Comparison of ENCODE assay signal across 22 mouse cellular contexts in genomic region chr5:33195246-33195852, GRCm38 (mm10). TPM values are rescaled to one million over a fixed set of nuclear protein-coding genes. Genes with fewer than 3 reads are reported as not detected.
A peak's percentile ranks its signal among the peaks of the same experiment; 100 is the strongest.
DNase-seq lines count a peak whose midpoint lies in the region; ATAC-seq and TF ChIP-seq lines count a peak whose summit lies in the region.
"Had no signal": no experiment of that assay in that cellular context is flagged by ENCODE, and none has a peak within 500 bp of the region (broad histone marks: within the 10 kb centered on the region; RNA-seq: fewer than 3 reads in every experiment).

No protein-coding gene starts in this region.

- H3K4me2 ChIP-seq in kidney, embryonic 15.5 days: no peak overlapping the region
- H3K4me2 ChIP-seq in kidney, embryonic 14.5 days (replicated peaks; ENCODE audit: low read depth, low read length): no peak overlapping the region
- H3K4me2 ChIP-seq in lung, postnatal 0 days (replicated peaks; ENCODE audit: low read depth, low read length): no peak overlapping the region
- no peak overlapping the region for H3K4me2 ChIP-seq in stomach, embryonic 16.5 days (ENCODE audit: low read depth, low read length)
- H3K4me2 ChIP-seq: embryonic facial prominence, embryonic 15.5 days; heart, embryonic 13.5 days; hindbrain, embryonic 15.5 days; limb, embryonic 12.5 days; liver, embryonic 13.5 days had no signal

- TF ChIP-seq CTCF in lung, postnatal 0 days (IDR thresholded peaks at IDR 0.05): no peak

- H3K9ac ChIP-seq in kidney, embryonic 15.5 days: no peak overlapping the region
- H3K9ac ChIP-seq in kidney, embryonic 14.5 days (ENCODE audit: low read depth, low read length): no peak overlapping the region
- no peak overlapping the region for H3K9ac ChIP-seq in lung, postnatal 0 days (replicated peaks; ENCODE audit: low read depth)
- no peak overlapping the region for H3K9ac ChIP-seq in stomach, embryonic 16.5 days (ENCODE audit: low read length)
- H3K9ac ChIP-seq: embryonic facial prominence, embryonic 15.5 days; heart, embryonic 13.5 days; hindbrain, embryonic 15.5 days; limb, embryonic 12.5 days; liver, embryonic 13.5 days had no signal

- H3K27me3 ChIP-seq in kidney, embryonic 15.5 days: no peaks in the 10 kb centered on the region
- H3K27me3 ChIP-seq in kidney, embryonic 14.5 days (ENCODE audit: control insufficient read depth, insufficient read depth, low read length): no peaks in the 10 kb centered on the region
- no peaks in the 10 kb centered on the region for H3K27me3 ChIP-seq in lung, postnatal 0 days (replicated peaks; ENCODE audit: insufficient read depth, low read length)
- H3K27me3 ChIP-seq in stomach, embryonic 16.5 days (ENCODE audit: control insufficient read depth, insufficient read depth, low read length): no peaks in the 10 kb centered on the region
- H3K27me3 ChIP-seq: embryonic facial prominence, embryonic 15.5 days; heart, embryonic 13.5 days; hindbrain, embryonic 15.5 days; limb, embryonic 12.5 days had no signal

- no peak overlapping the region for H3K4me3 ChIP-seq in kidney, embryonic 15.5 days (replicated peaks)
- H3K4me3 ChIP-seq in kidney, embryonic 14.5 days (ENCODE audit: low read length): no peak overlapping the region
- no peak overlapping the region for H3K4me3 ChIP-seq in lung, postnatal 0 days (ENCODE audit: low read depth, low read length)
- no peak overlapping the region for H3K4me3 ChIP-seq in stomach, embryonic 16.5 days (replicated peaks; ENCODE audit: low read length)
- H3K4me3 ChIP-seq: embryonic facial prominence, embryonic 15.5 days; heart, embryonic 13.5 days; hindbrain, embryonic 15.5 days; limb, embryonic 12.5 days; liver, embryonic 13.5 days; midbrain, embryonic 10.5 days had no signal

- peaks cover 6% of the 10 kb centered on the region for H3K4me1 ChIP-seq in kidney, embryonic 15.5 days
- no peaks in the 10 kb centered on the region for H3K4me1 ChIP-seq in kidney, embryonic 14.5 days (ENCODE audit: control insufficient read depth, insufficient read depth, low read length)
- no peaks in the 10 kb centered on the region for H3K4me1 ChIP-seq in lung, postnatal 0 days (ENCODE audit: insufficient read depth, low read depth, low read length)
- 0 out of 2 replicates have a peak, but pooled peaks cover 3% of the 10 kb centered on the region for H3K4me1 ChIP-seq in stomach, embryonic 16.5 days (ENCODE audit: control insufficient read depth, insufficient read depth, low read length)
- H3K4me1 ChIP-seq: embryonic facial prominence, embryonic 15.5 days; hindbrain, embryonic 15.5 days; limb, embryonic 12.5 days had no signal

- peak; percentile 7 for DNase-seq in embryo, embryonic 10.5 days (ENCODE audit: low spot score)
- no peak for DNase-seq in embryo, embryonic 10 days (ENCODE audit: low spot score)
- DNase-seq in lung, postnatal 0 days (ENCODE audit: low spot score): peak; percentile 61
- DNase-seq in lung, adult 18-20 months: no peak
- no peak for DNase-seq in right cerebral cortex, postnatal 14 days
- DNase-seq: cerebellum, adult 2 months; cerebellum, postnatal 36 days; heart, postnatal 4 days; kidney, adult 2 months; liver, embryonic 13.5 days; lung, postnatal 4 days; thymus, adult 2 months had no signal

- no peaks in the 10 kb centered on the region for H3K36me3 ChIP-seq in kidney, embryonic 15.5 days
- H3K36me3 ChIP-seq in kidney, embryonic 14.5 days (ENCODE audit: control insufficient read depth, insufficient read depth, low read length): no peaks in the 10 kb centered on the region
- H3K36me3 ChIP-seq in lung, postnatal 0 days (ENCODE audit: insufficient read depth, low read length): no peaks in the 10 kb centered on the region
- no peaks in the 10 kb centered on the region for H3K36me3 ChIP-seq in stomach, embryonic 16.5 days (ENCODE audit: control insufficient read depth, insufficient read depth, low read length)
- H3K36me3 ChIP-seq: embryonic facial prominence, embryonic 15.5 days; G1E; heart, embryonic 13.5 days; hindbrain, embryonic 15.5 days; limb, embryonic 12.5 days; liver, embryonic 13.5 days; midbrain, embryonic 10.5 days had no signal

- ATAC-seq in kidney, embryonic 15.5 days (replicated peaks; ENCODE audit: low FRiP score): 0 out of 2 replicates have a peak, but pooled peaks have one; percentile 18
- no peak for ATAC-seq in kidney, embryonic 14.5 days (ENCODE audit: low FRiP score, low TSS enrichment)
- peak; percentile 46; the same call in 1 of the 2 replicates for ATAC-seq in lung, postnatal 0 days
- ATAC-seq in stomach, embryonic 16.5 days (ENCODE audit: insufficient read depth, low FRiP score): peak; percentile 64
- ATAC-seq: forebrain, embryonic 16.5 days had no signal

- no peak for TF ChIP-seq EP300 in lung, postnatal 0 days (IDR thresholded peaks at IDR 0.05)

- no peak overlapping the region for H3K27ac ChIP-seq in kidney, embryonic 15.5 days
- H3K27ac ChIP-seq in kidney, embryonic 14.5 days (ENCODE audit: low read depth, low read length): no peak overlapping the region
- no peak overlapping the region for H3K27ac ChIP-seq in lung, postnatal 0 days (ENCODE audit: low read length)
- H3K27ac ChIP-seq in stomach, embryonic 16.5 days (ENCODE audit: low read length): peak overlapping the region; percentile 42
- H3K27ac ChIP-seq: embryonic facial prominence, embryonic 15.5 days; heart, embryonic 13.5 days; hindbrain, embryonic 15.5 days; limb, embryonic 12.5 days; liver, embryonic 13.5 days; midbrain, embryonic 10.5 days had no signal

- H3K9me3 ChIP-seq in kidney, embryonic 15.5 days (replicated peaks): no peaks in the 10 kb centered on the region
- H3K9me3 ChIP-seq in kidney, embryonic 14.5 days (ENCODE audit: control insufficient read depth, low read length): no peaks in the 10 kb centered on the region
- no peaks in the 10 kb centered on the region for H3K9me3 ChIP-seq in lung, postnatal 0 days (ENCODE audit: low read length)
- no peaks in the 10 kb centered on the region for H3K9me3 ChIP-seq in stomach, embryonic 16.5 days (replicated peaks; ENCODE audit: control insufficient read depth, low read length)
- H3K9me3 ChIP-seq: embryonic facial prominence, embryonic 15.5 days; G1E; heart, embryonic 13.5 days; hindbrain, embryonic 15.5 days; limb, embryonic 12.5 days; liver, embryonic 13.5 days; midbrain, embryonic 10.5 days had no signal

- 63% methylated on average over 9 of the region's 9 CpGs for WGBS in kidney, embryonic 15.5 days
- 69% methylated on average over 9 of the region's 9 CpGs for WGBS in kidney, embryonic 14.5 days
- WGBS in lung, postnatal 0 days: 44% methylated on average over 9 of the region's 9 CpGs
- 52% methylated on average over 9 of the region's 9 CpGs for WGBS in stomach, embryonic 16.5 days

RNA-seq across cellular contexts. Expression of gene Spon2, which starts 22.9 kb away (rescaled TPM):
- polyA plus RNA-seq in kidney, embryonic 15.5 days (2015; fragmentation: Nextera tagmentation; extraction: Ambion mirVana): 6.0 and 13.2 TPM in 2 replicates
- polyA plus RNA-seq in kidney, embryonic 14.5 days (2014; fragmentation: Nextera tagmentation; extraction: Ambion mirVana): 3.9 and 4.2 TPM in 2 replicates
- 89.5 and 111 TPM in 2 replicates for polyA plus RNA-seq in lung, postnatal 0 days (2015; fragmentation: Nextera tagmentation; extraction: Ambion mirVana)
- polyA plus RNA-seq in stomach, embryonic 16.5 days (2015; fragmentation: Nextera tagmentation; extraction: Ambion mirVana): 60.9 and 73.3 TPM in 2 replicates

Comparison
In these comparisons a context has a peak if more than half of its experiments do, and no peak if none do; other contexts are left out.
1. DNase-seq: peak in embryo, embryonic 10.5 days (single experiment) and lung, postnatal 0 days (single experiment); none in embryo, embryonic 10 days (single experiment), lung, adult 18-20 months (0 of 2) and right cerebral cortex, postnatal 14 days (single experiment).